Mouse (Mus musculus): ENCODE results near the gene Bcl6b.

- TF ChIP-seq GATA1 (IDR thresholded peaks at IDR 0.05; ENCODE audit: borderline replicate concordance, low read length): no peak
- TF ChIP-seq FLI1 (IDR thresholded peaks at IDR 0.05; ENCODE audit: low read length): no peak
Observed at GRCm38 (mm10) chr11:70220323-70220722, 9.3 kb downstream of the Bcl6b start.
